Mouse (Mus musculus) kidney, adult 2 months (tissue): ENCODE measurements around the gene Zfp629. TPM values are rescaled to one million over a fixed set of nuclear protein-coding genes. Genes with fewer than 3 reads are reported as not detected.
"Not testable (repeated sequence)": the region's sequence is repeated elsewhere in the genome, so short reads cannot be mapped to it uniquely, and the experiment has no call there.

Experiments used
- DNase-seq: peaks from one replicate; pipeline ENCODE4 v3.0.0; 2021
- H3K27ac ChIP-seq: fragments of 200-500 bp; 2 replicates; pipeline ENCODE4 v1.5.1; 2012; ENCODE audit warnings: low read depth, low read length, control low read depth, inconsistent platforms; ENCODE audit not compliant: insufficient read depth
- H3K27me3 ChIP-seq: fragments of 200-500 bp; replicated peaks from 2 replicates; pipeline ENCODE4 v1.6.1; 2012; ENCODE audit warnings: mild to moderate bottlenecking, moderate library complexity, low read length, inconsistent platforms; ENCODE audit not compliant: control insufficient read depth, insufficient read depth
- H3K36me3 ChIP-seq: fragments of 200-500 bp; 2 replicates; pipeline ENCODE4 v1.6.1; 2012; ENCODE audit warnings: mild to moderate bottlenecking, moderate library complexity, low read length, inconsistent platforms; ENCODE audit not compliant: control insufficient read depth, insufficient read depth
- H3K4me1 ChIP-seq: fragments of 200-500 bp; 2 replicates; pipeline ENCODE4 v1.6.1; 2011; ENCODE audit warnings: low read length; ENCODE audit not compliant: control insufficient read depth, insufficient read depth
- H3K4me3 ChIP-seq: fragments of 200-500 bp; 2 replicates; pipeline ENCODE4 v1.5.1; 2011; ENCODE audit warnings: mild to moderate bottlenecking, low read depth, low read length, control low read depth; ENCODE audit not compliant: insufficient read depth
- CTCF ChIP-seq: fragments of 200-500 bp; conservative IDR thresholded peaks from 2 replicates; pipeline ENCODE4 v1.5.1; 2011; ENCODE audit warnings: low read depth, mild to moderate bottlenecking, control low read depth, low read length, moderate library complexity, mixed read lengths; ENCODE audit not compliant: insufficient read depth, insufficient read length
- POLR2A ChIP-seq: fragments of 200-500 bp; IDR thresholded peaks from one replicate; pipeline ENCODE4 v1.6.1; 2011; ENCODE audit warnings: low read depth, low read length, control low read depth
- WGBS: fragments of 180-500 bp; shearing (Covaris S2); methylation state at CpG from one replicate; pipeline ENCODE4 v1.1.7; 2018; 5-methylcytosine and 5-hydroxymethylcytosine counted together
- polyA plus RNA-seq: library from polyadenylated mRNA; depleted of rRNA; stranded (reverse); fragments of >200 nt; gene quantifications from 2 replicates; pipeline ENCODE4 v1.2.3, GENCODE M21; 2012

The Zfp629 gene
- polyA plus RNA-seq, 1 experiment = 12.3 TPM

GRCm38 (mm10) chr7:127651624-127652023 lies 36.0 kb upstream of the Zfp629 start:
- no peaks in the 10 kb centered on the region for H3K27me3 ChIP-seq
- 54% methylated on average over 2 of the region's 3 CpGs for WGBS
- H3K27ac ChIP-seq = peak overlapping the region; percentile 47
- peaks cover 9% of the 10 kb centered on the region; the same call in 1 of the 2 replicates for H3K4me1 ChIP-seq
- DNase-seq = no peak
- no peak for TF ChIP-seq POLR2A
- no peak for TF ChIP-seq CTCF
- no peak overlapping the region; the same call in 1 of the 2 replicates for H3K4me3 ChIP-seq
- no peaks in the 10 kb centered on the region for H3K36me3 ChIP-seq

- Histone ChIP-seq H3K27ac (no peak overlapping the region), H3K4me3 (no peak overlapping the region), H3K4me1 (peaks cover 9% of the 10 kb centered on the region; the same call in 1 of the 2 replicates), H3K27me3 (no peaks in the 10 kb centered on the region), H3K36me3 (no peaks in the 10 kb centered on the region)
- TF ChIP-seq CTCF (no peak), POLR2A (no peak)
- peak; percentile 56 for DNase-seq
- WGBS = 48% methylated on average over 6 of the region's 6 CpGs
Measured at GRCm38 (mm10) chr7:127649206-127649605, 33.6 kb upstream of the Zfp629 start.

GRCm38 (mm10) chr7:127648516-127649201 lies 33.1 kb upstream of the Zfp629 start:
- Histone ChIP-seq H3K36me3 (no peaks in the 10 kb centered on the region), H3K27me3 (no peaks in the 10 kb centered on the region), H3K4me3 (no peak overlapping the region), H3K4me1 (peaks cover 9% of the 10 kb centered on the region; the same call in 1 of the 2 replicates), H3K27ac (no peak overlapping the region)
- peak; percentile 43 for DNase-seq
- no peak for TF ChIP-seq CTCF
- TF ChIP-seq POLR2A = no peak
- WGBS = 33% methylated on average over 4 of the region's 4 CpGs

GRCm38 (mm10) chr7:127647576-127647975 lies 32.0 kb upstream of the Zfp629 start:
- H3K4me3 ChIP-seq, H3K27ac ChIP-seq, H3K36me3 ChIP-seq, H3K4me1 ChIP-seq, H3K27me3 ChIP-seq: not testable (repeated sequence)
- peak; percentile 65 for DNase-seq
- WGBS = 71% methylated on average over 7 of the region's 7 CpGs

- H3K4me1 ChIP-seq = no peaks in the 10 kb centered on the region; the same call in 1 of the 2 replicates
- WGBS = 89% methylated on average over 4 of the region's 4 CpGs
- DNase-seq = no peak
- H3K27ac ChIP-seq = no peak overlapping the region
- no peaks in the 10 kb centered on the region for H3K36me3 ChIP-seq
- H3K27me3 ChIP-seq = no peaks in the 10 kb centered on the region
- TF ChIP-seq POLR2A (no peak), CTCF (no peak)
- no peak overlapping the region for H3K4me3 ChIP-seq
Measured at GRCm38 (mm10) chr7:127646363-127646762, 30.8 kb upstream of the Zfp629 start.

- TF ChIP-seq POLR2A (no peak), CTCF (no peak)
- Histone ChIP-seq H3K4me3 (no peak overlapping the region), H3K36me3 (no peaks in the 10 kb centered on the region), H3K27me3 (no peaks in the 10 kb centered on the region), H3K27ac (no peak overlapping the region), H3K4me1 (peaks cover 4% of the 10 kb centered on the region)
- 82% methylated on average over 4 of the region's 4 CpGs for WGBS
- no peak for DNase-seq
Measured at GRCm38 (mm10) chr7:127642254-127642653, 26.7 kb upstream of the Zfp629 start.

GRCm38 (mm10) chr7:127641260-127641659 lies 25.7 kb upstream of the Zfp629 start:
- Histone ChIP-seq H3K36me3 (no peaks in the 10 kb centered on the region), H3K4me1 (peaks cover 4% of the 10 kb centered on the region), H3K27me3 (no peaks in the 10 kb centered on the region), H3K27ac (no peak overlapping the region), H3K4me3 (no peak overlapping the region)
- WGBS = 28% methylated on average over 4 of the region's 4 CpGs
- TF ChIP-seq POLR2A = no peak
- TF ChIP-seq CTCF = no peak
- no peak for DNase-seq

GRCm38 (mm10) chr7:127636963-127637362 lies 21.4 kb upstream of the Zfp629 start:
- peaks cover 4% of the 10 kb centered on the region for H3K4me1 ChIP-seq
- peak; percentile 82 for DNase-seq
- WGBS = 1% methylated on average over 27 of the region's 27 CpGs
- no peaks in the 10 kb centered on the region for H3K27me3 ChIP-seq
- TF ChIP-seq POLR2A (no peak), CTCF (no peak)
- no peak overlapping the region for H3K27ac ChIP-seq
- H3K36me3 ChIP-seq = no peaks in the 10 kb centered on the region
- H3K4me3 ChIP-seq = peak overlapping the region; percentile 63
